Mouse (Mus musculus) heart, embryonic 16.5 days (tissue): Measurements from ENCODE around the gene Maz. TPM values are rescaled to one million over a fixed set of nuclear protein-coding genes. Genes with fewer than 3 reads are reported as not detected.
A peak's percentile ranks its signal among the peaks of the same experiment; 100 is the strongest.

Experiments
- ATAC-seq: fragments of 200-750 bp; cut with Nextera tagmentation; replicated peaks from 2 replicates; pipeline ENCODE4 v1.8.0; 2017; ENCODE audit warnings: moderate number of reproducible peaks; ENCODE audit not compliant: insufficient read depth, low FRiP score; ENCODE audit errors: extremely low read depth
- H3K27ac ChIP-seq: fragments of 300-500 bp; sonication (generic); 2 replicates; pipeline ENCODE4 v1.5.1; 2014; ENCODE audit warnings: mild to moderate bottlenecking, low read length, control low read depth, moderate library complexity
- H3K27me3 ChIP-seq: fragments of 300-500 bp; sonication (generic); 2 replicates; pipeline ENCODE4 v1.6.1; 2014; ENCODE audit warnings: low read length, mixed read lengths; ENCODE audit not compliant: control insufficient read depth, insufficient read depth
- H3K36me3 ChIP-seq: fragments of 300-500 bp; sonication (generic); 2 replicates; pipeline ENCODE4 v1.6.1; 2014; ENCODE audit not compliant: control insufficient read depth, insufficient read depth
- H3K4me1 ChIP-seq: fragments of 300-500 bp; sonication (generic); 2 replicates; pipeline ENCODE4 v1.6.1; 2014; ENCODE audit warnings: low read length, mixed read lengths; ENCODE audit not compliant: control insufficient read depth, insufficient read depth
- H3K4me2 ChIP-seq: fragments of 300-500 bp; sonication (generic); 2 replicates; pipeline ENCODE4 v1.6.1; 2014; ENCODE audit warnings: low read depth, mild to moderate bottlenecking, control low read depth, low read length
- H3K4me3 ChIP-seq: fragments of 300-500 bp; sonication (generic); 2 replicates; pipeline ENCODE4 v1.5.1; 2014; ENCODE audit warnings: mild to moderate bottlenecking, control low read depth, low read length
- H3K9ac ChIP-seq: fragments of 300-500 bp; sonication (generic); 2 replicates; pipeline ENCODE4 v1.6.1; 2014; ENCODE audit warnings: low read length, control low read depth
- H3K9me3 ChIP-seq: fragments of 300-500 bp; sonication (generic); replicated peaks from 2 replicates; pipeline ENCODE4 v1.6.1; 2016; ENCODE audit warnings: low read length; ENCODE audit not compliant: control insufficient read depth
- WGBS: fragments of 180-500 bp; shearing (Covaris S2); extraction: QIAGEN DNeasy Blood & Tissue Kit; methylation state at CpG from one replicate; pipeline ENCODE4 v1.1.7; 2014; 5-methylcytosine and 5-hydroxymethylcytosine counted together
- microRNA-seq: library from miRNA; unstranded; fragments of <30 nt; microRNA quantifications from one replicate; pipeline ENCODE4, GENCODE M21; 2017
- polyA plus RNA-seq: library from polyadenylated mRNA; unstranded; fragments of >200 nt; fragmentation: Nextera tagmentation; extraction: Ambion mirVana; gene quantifications from 2 replicates; pipeline ENCODE4 v1.2.1, GENCODE M21; 2015

Gene Maz
- polyA plus RNA-seq, 1 experiment from 2014 or later: 31.5 TPM

- no peaks in the 10 kb centered on the region for H3K9me3 ChIP-seq
- no peak overlapping the region for H3K27ac ChIP-seq
- peaks cover 7% of the 10 kb centered on the region for H3K4me1 ChIP-seq
- no peak for ATAC-seq
- H3K9ac ChIP-seq: no peak overlapping the region
- H3K4me3 ChIP-seq: no peak overlapping the region
- whole genome bisulfite sequencing: 83% methylated on average over 2 of the region's 2 CpGs
- H3K27me3 ChIP-seq: no peaks in the 10 kb centered on the region
- H3K36me3 ChIP-seq: peaks cover 27% of the 10 kb centered on the region
- H3K4me2 ChIP-seq: no peak overlapping the region
Measured at GRCm38 (mm10) chr7:126981601-126982000, 45.2 kb downstream of the Maz start.

- Histone ChIP-seq H3K36me3 (peaks cover 27% of the 10 kb centered on the region), H3K27ac (no peak overlapping the region), H3K4me2 (no peak overlapping the region), H3K4me3 (no peak overlapping the region), H3K27me3 (no peaks in the 10 kb centered on the region), H3K4me1 (peaks cover 11% of the 10 kb centered on the region), H3K9me3 (no peaks in the 10 kb centered on the region), H3K9ac (no peak overlapping the region)
- WGBS: 87% methylated on average over 6 of the region's 6 CpGs
- ATAC-seq: no peak
Measured at GRCm38 (mm10) chr7:126978841-126979240, 48.0 kb downstream of the Maz start.

GRCm38 (mm10) chr7:126976878-126977459, 49.9 kb downstream of the Maz start:
- ATAC-seq: no peak
- Histone ChIP-seq H3K9me3 (no peaks in the 10 kb centered on the region), H3K4me3 (peak overlapping the region; percentile 100), H3K9ac (peak overlapping the region; percentile 100), H3K4me2 (peak overlapping the region; percentile 89), H3K36me3 (peaks cover 27% of the 10 kb centered on the region), H3K27me3 (no peaks in the 10 kb centered on the region), H3K4me1 (peaks cover 11% of the 10 kb centered on the region), H3K27ac (peak overlapping the region; percentile 97)
- 24% methylated on average over 14 of the region's 14 CpGs for WGBS

GRCm38 (mm10) chr7:126975950-126976866, 50.6 kb downstream of the Maz start, which contains the start of gene Cdiptos:
Cdiptos (minus strand) TSS chr7:126976098.
- Histone ChIP-seq H3K27me3 (no peaks in the 10 kb centered on the region), H3K4me2 (peak within 1 kb of the TSS; percentile 89), H3K27ac (peak within 1 kb of the TSS; percentile 97), H3K9me3 (no peaks in the 10 kb centered on the region), H3K9ac (peak within 1 kb of the TSS; percentile 100), H3K4me1 (peaks cover 11% of the 10 kb centered on the region), H3K36me3 (peaks cover 27% of the 10 kb centered on the region), H3K4me3 (peak within 1 kb of the TSS; percentile 100)
- ATAC-seq: peak; percentile 94
- WGBS: under 1% methylated on average over 55 of the region's 55 CpGs

GRCm38 (mm10) chr7:126975893-126975949, 51.1 kb downstream of the Maz start, which contains the start of gene Cdipt:
Cdipt (plus strand) TSS chr7:126975914.
- H3K36me3 ChIP-seq: peaks cover 24% of the 10 kb centered on the region
- WGBS: 0% methylated on average over 1 of the region's 1 CpGs
- no peaks in the 10 kb centered on the region for H3K27me3 ChIP-seq
- H3K4me1 ChIP-seq: peaks cover 11% of the 10 kb centered on the region
- H3K9me3 ChIP-seq: no peaks in the 10 kb centered on the region
- H3K4me3 ChIP-seq: peak within 1 kb of the TSS; percentile 100
- peak within 1 kb of the TSS; percentile 97 for H3K27ac ChIP-seq
- no peak for ATAC-seq
- peak within 1 kb of the TSS; percentile 100 for H3K9ac ChIP-seq
- H3K4me2 ChIP-seq: peak within 1 kb of the TSS; percentile 89

GRCm38 (mm10) chr7:126975493-126975892, 51.3 kb downstream of the Maz start:
- no peaks in the 10 kb centered on the region for H3K9me3 ChIP-seq
- H3K27ac ChIP-seq: peak overlapping the region; percentile 97
- ATAC-seq: no peak
- peak overlapping the region; percentile 63 for H3K9ac ChIP-seq
- no peaks in the 10 kb centered on the region for H3K27me3 ChIP-seq
- H3K4me3 ChIP-seq: peak overlapping the region; percentile 100
- peaks cover 11% of the 10 kb centered on the region for H3K4me1 ChIP-seq
- H3K36me3 ChIP-seq: peaks cover 24% of the 10 kb centered on the region
- H3K4me2 ChIP-seq: peak overlapping the region; percentile 89
- WGBS: 4% methylated on average over 8 of the region's 8 CpGs

Small RNA genes within 50 kb of the gene (microRNA-seq; reads per million reads assigned to microRNA genes)
- gene Gm44343: not detected

Other genes starting within 250 kb of the Maz start
- 0.09 and 0.58 TPM in 2 replicates for gene Tbx6, start 245.6 kb downstream of the Maz start, polyA plus RNA-seq
- gene Ppp4c, start 234.5 kb downstream of the Maz start, polyA plus RNA-seq: 133 and 159 TPM in 2 replicates
- gene Fam57b, start 229.4 kb downstream of the Maz start, polyA plus RNA-seq: 0.86 and 1.4 TPM in 2 replicates
- not detected in 2 replicates for gene 4930451I11Rik, start 195.4 kb downstream of the Maz start, polyA plus RNA-seq
- not detected in 2 replicates for gene Doc2a, start 179.6 kb downstream of the Maz start, polyA plus RNA-seq
- 19.8 and 22.2 TPM in 2 replicates for gene Hirip3, start 165.1 kb downstream of the Maz start, polyA plus RNA-seq
- 50.5 and 52.0 TPM in 2 replicates for gene Ino80e, start 164.7 kb downstream of the Maz start, polyA plus RNA-seq
- 31.1 and 35.4 TPM in 2 replicates for gene Taok2, start 142.3 kb downstream of the Maz start, polyA plus RNA-seq
- 19.6 and 22.5 TPM in 2 replicates for gene Tmem219, start 104.1 kb downstream of the Maz start, polyA plus RNA-seq
- 13.3 TPM in 2 replicates for gene Kctd13, start 98.2 kb downstream of the Maz start, polyA plus RNA-seq
- gene Asphd1, start 77.5 kb downstream of the Maz start, polyA plus RNA-seq: not detected in 2 replicates
- gene Sez6l2, start 76.5 kb downstream of the Maz start, polyA plus RNA-seq: 0.53 and 1.0 TPM in 2 replicates
- gene Cdipt, start 51.1 kb downstream of the Maz start, polyA plus RNA-seq: 85.1 and 89.4 TPM in 2 replicates
- gene Cdiptos, start 50.9 kb downstream of the Maz start, polyA plus RNA-seq: 1.2 and 1.6 TPM in 2 replicates
- gene Mvp, start 12.4 kb downstream of the Maz start, polyA plus RNA-seq: 15.9 and 20.6 TPM in 2 replicates
- 0.75 TPM in 1 of 2 replicates, not detected in the other for gene Pagr1b, start 10.6 kb downstream of the Maz start, polyA plus RNA-seq
- 61.0 and 78.5 TPM in 2 replicates for gene Pagr1a, start 9.7 kb downstream of the Maz start, polyA plus RNA-seq
- 15.4 and 38.5 TPM in 2 replicates for gene Gm42742, start 5.9 kb downstream of the Maz start, polyA plus RNA-seq
- 1.6 and 2.4 TPM in 2 replicates for gene Prrt2, start 5.8 kb downstream of the Maz start, polyA plus RNA-seq
- gene Kif22, start 15.4 kb upstream of the Maz start, polyA plus RNA-seq: 80.4 and 81.6 TPM in 2 replicates
- gene Zg16, start 60.3 kb upstream of the Maz start, polyA plus RNA-seq: 18.3 TPM in 1 of 2 replicates, not detected in the other
- 4.9 and 8.4 TPM in 2 replicates for gene AI467606, start 64.3 kb upstream of the Maz start, polyA plus RNA-seq
- gene Qprt, start 95.2 kb upstream of the Maz start, polyA plus RNA-seq: 2.1 and 2.6 TPM in 2 replicates
- 1.2 and 2.6 TPM in 2 replicates for gene Spn, start 110.8 kb upstream of the Maz start, polyA plus RNA-seq
- gene Cd2bp2, start 169.0 kb upstream of the Maz start, polyA plus RNA-seq: 42.2 and 44.4 TPM in 2 replicates
- 15.2 and 22.3 TPM in 2 replicates for gene Tbc1d10b, start 181.4 kb upstream of the Maz start, polyA plus RNA-seq
- gene Mylpf, start 181.9 kb upstream of the Maz start, polyA plus RNA-seq: 16.2 and 31.6 TPM in 2 replicates
- 21.0 and 21.9 TPM in 2 replicates for gene Zfp553, start 206.0 kb upstream of the Maz start, polyA plus RNA-seq
- 35.1 and 57.5 TPM in 2 replicates for gene Sept1, start 206.1 kb upstream of the Maz start, polyA plus RNA-seq
- 38.0 and 39.6 TPM in 2 replicates for gene Zfp771, start 217.2 kb upstream of the Maz start, polyA plus RNA-seq
- gene Dctpp1, start 233.7 kb upstream of the Maz start, polyA plus RNA-seq: 129 and 142 TPM in 2 replicates
- gene Sephs2, start 247.0 kb upstream of the Maz start, polyA plus RNA-seq: 48.7 and 52.8 TPM in 2 replicates